Mouse (Mus musculus): ENCODE measurements around the gene Wdr78.

Gene Wdr78

DNA sequence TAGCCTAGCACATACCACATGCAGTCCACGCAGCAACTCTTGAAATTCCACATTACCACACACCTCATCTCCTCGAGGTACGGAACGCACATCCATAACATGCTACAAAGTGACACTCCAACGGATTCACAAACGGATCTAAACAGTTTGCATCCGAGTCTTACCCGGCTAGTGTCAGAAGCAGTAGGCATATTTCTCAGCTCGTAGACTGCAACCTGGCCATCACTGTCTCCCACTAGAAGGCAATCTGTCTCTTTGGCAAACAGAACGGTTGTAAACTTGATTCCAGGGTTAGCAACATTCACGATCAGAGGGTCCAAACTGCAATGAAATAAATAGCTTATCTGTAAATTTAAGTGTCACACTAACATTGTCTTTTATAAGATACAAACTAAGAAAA is 66.3 kb downstream of the Wdr78 start:
- no peak for DNase-seq (ENCODE audit: low spot score)

DNA sequence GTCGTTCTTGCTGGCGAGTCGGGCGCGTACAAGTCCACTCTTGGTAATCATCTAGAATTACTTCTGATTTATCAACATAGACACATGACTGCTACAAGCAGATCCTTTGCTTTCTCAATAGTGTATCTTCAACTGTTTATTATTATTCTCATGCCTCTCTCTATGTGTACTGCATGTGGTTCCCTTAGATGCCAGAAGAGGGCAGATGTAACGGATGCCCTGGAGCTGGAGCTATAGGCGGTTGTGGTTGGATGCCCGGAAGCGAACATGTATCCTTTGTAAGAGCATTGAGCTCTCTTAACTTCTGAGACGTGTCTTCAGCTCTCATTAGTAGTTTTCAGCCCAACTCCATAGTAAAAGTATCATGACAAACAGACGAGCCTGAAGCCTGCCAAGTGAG is 71.4 kb downstream of the Wdr78 start:
- no peak for DNase-seq (ENCODE audit: low spot score)

DNA sequence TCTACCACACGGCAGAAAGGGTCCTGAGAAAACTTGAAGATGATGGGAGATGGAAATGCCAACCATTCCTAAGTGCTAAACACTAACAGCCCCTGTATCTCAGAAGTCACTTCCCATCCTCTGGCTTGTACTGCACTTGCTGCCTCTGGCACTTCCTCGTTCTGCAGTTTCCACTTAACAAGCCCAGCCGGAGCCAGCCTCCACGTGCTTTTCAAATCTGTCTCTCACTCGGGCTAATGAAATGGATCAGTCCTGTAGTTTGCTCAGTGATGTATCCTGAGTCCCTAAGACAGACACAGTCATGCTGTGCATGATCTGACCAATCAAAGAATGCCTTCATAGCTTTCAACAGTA is 74.5 kb downstream of the Wdr78 start:
- no peak for DNase-seq (ENCODE audit: low spot score)

DNA sequence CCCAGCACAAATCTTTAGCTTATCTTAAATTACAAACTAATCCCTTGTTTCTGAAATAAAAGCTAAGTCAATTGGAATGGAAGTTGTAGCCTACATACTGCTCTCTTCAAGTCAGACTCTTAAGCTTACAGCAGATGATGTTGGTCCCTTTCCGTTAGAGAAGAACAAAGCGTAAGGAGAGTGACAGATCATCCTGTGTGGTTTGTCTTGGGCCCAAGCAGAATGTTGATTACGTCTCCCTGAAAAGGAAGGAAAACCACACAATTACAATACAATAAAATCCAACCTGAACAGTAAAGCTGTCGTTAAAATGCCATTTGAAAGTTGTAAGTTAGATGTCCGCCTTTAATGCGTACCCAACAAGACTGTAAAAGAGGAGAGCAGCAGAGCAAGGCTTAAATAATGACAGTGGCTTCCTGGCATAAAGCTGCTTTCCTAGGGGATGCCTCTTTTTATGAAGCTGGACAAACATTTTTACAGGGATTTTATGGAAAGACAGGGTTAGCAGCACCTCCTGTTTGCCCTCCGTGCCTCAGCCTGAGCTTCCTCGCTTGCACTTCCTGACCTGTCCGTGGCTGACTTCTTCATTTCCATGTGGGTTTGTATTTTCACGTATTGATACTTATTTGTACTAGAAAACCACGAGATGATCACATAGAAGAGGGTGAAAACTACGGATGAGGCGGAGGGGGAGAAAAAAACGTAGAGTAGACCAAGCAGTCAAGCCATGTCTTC is 75.1 kb downstream of the Wdr78 start:
- no peak for DNase-seq (ENCODE audit: low spot score)

DNA sequence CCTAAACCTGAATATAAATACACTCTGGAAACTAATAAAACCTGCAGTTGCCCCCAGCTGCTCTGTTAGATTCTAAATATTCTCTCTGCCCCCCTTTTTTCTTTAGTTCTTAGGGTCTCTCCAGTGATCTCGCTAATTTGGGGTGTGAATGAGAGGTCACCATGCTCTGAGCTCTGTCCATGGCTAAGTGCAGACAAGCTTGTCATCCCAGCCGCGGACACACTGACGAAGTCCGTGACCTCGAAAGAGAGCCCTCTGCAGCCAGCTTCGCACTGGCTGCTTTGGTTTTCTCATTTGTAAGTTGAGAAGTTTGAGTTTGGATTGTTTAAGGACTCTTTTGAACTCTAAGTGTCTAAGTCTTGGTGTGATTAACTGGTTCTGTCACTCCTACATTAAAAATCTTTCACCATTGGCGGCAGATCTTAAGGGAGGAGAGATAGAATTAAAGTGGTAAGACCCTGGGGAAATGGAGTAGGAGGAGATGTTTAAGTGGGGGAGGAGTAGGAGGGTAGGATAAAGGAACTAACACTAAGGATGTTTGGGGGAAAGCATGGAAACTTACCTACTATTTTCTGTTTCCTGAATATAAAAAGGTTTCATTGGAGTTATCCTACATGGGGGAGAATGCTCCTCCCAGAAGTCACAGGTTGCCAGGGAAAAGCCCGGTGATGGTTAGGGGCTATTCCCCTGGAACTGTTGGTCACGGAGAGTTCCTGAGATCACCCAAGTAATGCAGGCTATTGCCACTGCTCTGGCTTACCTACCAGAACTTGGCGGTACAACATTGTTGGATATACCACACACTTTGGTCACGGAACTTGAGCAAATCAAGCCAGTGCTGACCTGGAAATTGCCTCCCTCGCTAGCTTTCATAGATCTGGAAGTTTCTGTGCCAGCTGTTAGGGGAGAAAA is 85.9 kb downstream of the Wdr78 start:
- no peak for DNase-seq (ENCODE audit: low spot score)

DNA sequence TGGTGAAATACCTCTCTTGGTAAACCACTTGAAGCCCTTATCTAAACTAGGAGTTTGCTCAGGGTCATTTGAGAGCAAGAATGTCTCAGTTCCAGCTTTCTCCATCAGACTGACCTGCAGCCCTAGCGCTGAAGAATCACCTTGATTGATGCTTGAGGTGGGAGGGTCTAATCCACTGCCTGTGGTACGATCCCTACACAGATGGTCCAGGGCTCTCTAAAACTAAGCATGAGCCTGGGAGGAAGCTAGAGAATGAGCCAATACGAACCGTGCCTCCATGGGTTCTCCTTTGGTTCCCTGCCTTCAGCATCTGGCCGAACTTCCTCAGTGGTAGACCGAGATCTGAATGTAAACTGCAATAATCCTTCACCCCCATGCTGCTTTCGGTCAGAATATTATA is 86.6 kb downstream of the Wdr78 start:
- no peak for DNase-seq (ENCODE audit: low spot score)

DNA sequence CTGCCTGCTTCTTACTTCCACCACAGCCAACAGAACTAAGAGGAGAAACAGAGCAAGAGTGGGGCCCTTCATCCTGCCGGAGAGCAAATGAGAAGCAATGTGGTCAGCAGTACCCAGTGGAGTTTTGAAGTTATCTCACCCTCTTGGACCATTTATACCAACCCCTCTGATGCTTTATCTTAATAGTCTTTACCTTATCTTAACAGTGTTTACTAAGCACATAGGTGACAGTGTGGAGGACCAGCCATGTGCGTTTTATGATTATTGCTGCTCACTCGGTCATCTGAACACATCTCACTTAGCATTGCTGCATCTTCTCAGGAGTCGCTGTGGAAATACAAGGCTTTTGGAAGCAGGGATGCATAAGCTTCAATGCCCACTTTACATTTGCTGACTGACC is 87.7 kb downstream of the Wdr78 start, which contains the start of gene Insl5:
Insl5 (minus strand) TSS at position 222 of the 400 bp plus-strand sequence.
- DNase-seq (ENCODE audit: low spot score) = no peak

DNA sequence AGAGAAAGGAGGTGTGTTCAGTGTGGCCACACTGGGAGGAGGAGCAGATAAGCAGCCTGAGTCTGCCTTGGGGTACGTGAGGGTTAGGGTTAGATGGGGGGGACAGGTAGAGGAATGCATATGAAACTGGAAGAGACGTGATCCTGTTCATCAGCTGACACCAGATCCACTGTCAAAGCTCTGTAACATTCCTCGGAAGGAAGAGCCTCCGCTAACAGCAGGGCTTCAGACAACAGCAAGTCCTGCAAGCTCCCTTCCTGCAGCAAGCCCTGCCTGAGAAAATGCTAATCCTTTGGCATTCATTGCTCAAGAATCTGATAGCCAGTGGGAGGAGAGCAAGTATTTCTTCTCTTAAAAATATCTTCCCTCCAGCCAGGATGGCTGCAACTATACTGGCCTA is 100.9 kb downstream of the Wdr78 start:
- no peak for DNase-seq (ENCODE audit: low spot score)

DNA sequence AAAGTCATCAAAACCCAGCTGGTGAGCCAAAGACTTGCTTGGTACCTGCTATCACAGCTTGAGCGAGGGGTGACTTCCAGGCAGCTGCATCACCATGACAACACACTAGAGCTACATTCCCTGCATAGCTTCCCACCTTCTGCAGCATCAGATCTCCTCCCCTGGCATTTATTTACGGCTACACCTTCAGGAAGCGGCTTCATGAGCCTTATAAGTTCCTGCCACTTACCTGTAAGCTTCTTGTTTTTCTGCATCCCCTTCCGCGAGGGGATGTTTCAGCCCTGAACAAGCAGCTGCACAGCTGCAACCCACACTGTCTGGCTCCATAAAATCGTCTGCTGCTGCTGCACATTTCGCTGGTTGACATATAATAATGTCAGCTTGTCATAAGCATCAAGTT is 102.5 kb downstream of the Wdr78 start:
- DNase-seq (ENCODE audit: low spot score) = no peak

DNA sequence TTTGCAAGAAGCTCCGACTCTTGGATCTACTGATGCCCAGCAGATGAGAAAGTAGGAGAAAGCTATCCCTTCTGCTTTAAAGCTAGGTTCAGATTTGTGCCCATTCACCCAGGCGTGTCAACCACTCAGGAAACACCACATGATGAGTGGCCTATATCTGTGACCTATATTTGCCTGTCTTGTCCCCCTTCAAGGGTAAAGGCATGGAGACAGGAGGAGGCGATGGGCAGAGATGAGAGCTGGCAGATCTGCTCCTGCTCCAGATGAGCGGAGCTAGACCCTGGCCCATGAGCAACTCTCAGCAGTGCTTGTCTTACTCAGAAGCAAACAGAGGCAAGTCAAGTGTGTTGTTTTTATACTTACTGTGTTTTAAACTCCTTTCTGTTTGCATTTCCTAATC is 103.6 kb downstream of the Wdr78 start:
- DNase-seq (ENCODE audit: low spot score) = no peak

DNA sequence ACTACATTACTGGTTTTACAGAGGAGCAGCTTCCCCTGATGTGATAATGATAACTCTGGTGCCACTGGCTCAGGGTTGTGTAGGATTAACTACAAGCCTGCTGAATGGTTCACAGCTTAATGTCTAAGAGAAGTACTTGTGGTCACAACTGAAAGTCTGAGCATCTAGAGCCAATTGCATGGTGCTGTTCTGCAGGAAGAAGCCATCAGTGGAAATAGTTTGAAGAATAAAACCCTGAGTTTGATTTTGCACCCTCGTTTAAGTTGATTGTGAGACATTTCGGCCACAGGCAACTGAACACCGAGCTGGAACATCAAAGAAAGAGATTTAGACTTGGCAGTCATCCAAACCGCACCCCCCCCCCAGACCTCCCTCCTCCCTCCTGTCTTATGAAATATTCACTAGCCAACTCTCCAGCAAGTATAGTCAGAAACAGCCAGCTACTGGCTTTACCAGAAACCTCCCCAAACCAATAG is 107.4 kb downstream of the Wdr78 start:
- no peak for DNase-seq (ENCODE audit: low spot score)

DNA sequence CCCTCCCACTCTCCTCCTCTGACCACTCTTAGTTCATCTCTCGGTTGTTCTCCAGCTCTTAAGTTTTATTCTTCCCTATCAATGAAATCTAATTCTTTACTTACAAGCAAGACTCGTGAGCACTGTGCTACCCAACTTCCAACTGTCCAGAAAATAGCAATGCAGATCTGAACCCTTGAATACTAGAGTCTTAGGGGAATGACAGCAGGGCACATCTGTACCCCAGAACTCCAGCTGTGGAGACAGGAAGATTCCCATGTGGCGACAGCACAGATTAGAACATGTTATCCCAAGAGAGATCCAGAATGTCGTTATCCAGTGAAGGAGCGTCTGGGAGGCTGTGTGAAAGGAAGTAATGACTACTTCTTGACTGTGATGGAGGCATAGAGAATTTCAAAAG is 108.1 kb downstream of the Wdr78 start:
- DNase-seq (ENCODE audit: low spot score) = no peak

DNA sequence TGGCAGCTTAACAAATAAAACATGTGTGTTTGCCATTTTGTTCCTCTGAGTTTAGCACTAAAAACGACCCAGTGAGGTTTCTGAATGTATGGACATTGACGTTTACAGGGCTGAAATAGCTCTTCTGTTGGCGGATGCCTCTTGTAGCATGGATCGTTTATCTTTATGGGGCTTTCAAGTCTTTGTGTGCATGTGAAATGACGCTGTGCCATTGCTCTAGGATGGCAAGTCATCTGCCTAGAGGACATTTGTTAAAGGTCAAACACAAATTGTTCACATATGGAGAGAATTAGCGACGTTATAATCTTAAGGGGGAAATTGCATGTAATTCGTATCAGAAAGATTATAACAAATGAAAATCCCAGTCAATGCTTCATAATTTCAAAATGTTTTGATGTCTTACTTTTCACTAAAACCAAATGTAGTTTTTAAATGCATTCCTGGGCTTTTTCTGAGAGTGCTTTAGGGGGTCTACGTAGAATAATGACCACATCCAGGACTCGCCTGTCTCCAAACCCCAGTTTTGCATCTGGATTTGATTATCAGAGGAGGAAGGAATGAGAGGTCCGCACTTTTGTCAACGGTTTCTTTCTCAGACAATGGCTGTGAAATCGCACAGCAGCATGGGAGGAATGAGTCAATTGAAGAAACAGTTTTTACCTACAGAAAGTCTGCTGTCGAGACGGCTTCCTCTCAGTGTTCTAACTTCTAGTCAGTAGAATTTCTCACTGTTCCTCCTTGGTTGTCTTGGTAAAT is 109.0 kb downstream of the Wdr78 start:
- no peak for DNase-seq (ENCODE audit: low spot score)

DNA sequence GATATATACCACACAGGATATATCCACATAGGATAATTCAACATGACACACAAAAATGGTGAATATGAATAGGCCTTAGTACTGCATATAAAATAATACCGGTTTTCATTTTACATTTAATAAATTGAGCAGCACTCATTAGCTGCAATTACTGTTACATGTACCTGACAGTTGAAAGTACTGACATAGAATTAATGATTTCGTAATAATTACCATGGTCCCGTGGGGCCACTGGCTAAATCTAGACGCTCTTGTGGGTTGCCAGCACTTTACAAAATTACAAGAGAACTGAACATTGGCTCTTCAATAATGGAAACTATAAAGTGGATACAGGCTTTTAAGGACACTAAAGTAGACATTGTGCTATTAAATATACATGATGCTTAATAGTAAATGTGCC is 109.7 kb downstream of the Wdr78 start:
- no peak for DNase-seq (ENCODE audit: low spot score)

DNA sequence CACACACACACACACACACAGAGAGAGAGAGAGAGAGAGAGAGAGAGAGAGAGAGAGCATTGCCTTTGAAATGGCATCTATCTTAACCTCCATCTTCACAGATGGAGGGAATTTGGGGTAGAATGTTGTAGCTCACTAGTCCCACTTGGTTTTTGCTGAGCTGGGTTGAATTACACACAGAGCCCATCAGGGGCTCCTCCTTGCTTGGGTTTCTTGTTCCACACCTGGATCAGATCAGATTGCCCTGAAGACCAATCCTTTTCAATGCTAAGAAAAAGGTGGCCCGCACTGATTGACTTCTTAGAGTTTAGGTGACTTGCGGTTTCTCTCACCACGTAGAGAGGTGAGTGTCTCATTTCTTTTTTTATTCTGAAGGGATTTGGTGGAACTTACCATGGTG is 122.7 kb downstream of the Wdr78 start:
- no peak for DNase-seq (ENCODE audit: low spot score)

DNA sequence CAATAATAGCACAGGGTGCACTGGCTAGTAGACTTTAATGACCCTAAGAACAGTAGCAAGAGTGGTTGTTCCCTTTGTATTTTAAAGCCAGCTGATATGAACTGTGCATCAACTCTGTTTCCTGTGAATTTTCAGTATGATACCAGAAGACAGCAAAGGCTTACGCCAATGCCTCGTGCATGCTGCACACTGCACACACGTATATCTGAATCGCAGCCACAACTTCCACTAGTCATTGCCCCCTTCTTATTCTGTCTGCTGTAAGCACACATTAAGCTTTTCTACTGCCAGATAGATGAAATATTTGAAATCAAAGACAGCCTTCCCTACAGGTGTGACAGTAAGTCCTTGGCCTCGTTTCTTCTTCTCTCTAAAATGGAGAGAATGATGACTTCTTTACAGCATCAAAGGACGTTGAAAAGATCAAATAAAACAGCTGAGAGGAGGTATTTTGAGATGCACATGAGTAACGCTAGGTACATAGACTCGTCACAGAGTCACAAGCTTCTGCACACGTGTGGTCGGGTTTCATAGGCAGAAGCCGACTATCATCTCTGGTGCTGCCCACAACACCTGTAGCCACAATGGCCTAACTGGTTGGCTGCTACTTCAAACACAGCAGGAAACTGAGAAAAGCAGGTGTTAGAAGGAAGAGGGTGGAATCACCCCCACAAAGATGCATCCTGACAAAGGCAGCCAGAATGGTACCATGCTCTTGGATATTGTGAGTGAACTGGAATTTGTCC is 123.6 kb downstream of the Wdr78 start:
- DNase-seq (ENCODE audit: low spot score) = no peak

DNA sequence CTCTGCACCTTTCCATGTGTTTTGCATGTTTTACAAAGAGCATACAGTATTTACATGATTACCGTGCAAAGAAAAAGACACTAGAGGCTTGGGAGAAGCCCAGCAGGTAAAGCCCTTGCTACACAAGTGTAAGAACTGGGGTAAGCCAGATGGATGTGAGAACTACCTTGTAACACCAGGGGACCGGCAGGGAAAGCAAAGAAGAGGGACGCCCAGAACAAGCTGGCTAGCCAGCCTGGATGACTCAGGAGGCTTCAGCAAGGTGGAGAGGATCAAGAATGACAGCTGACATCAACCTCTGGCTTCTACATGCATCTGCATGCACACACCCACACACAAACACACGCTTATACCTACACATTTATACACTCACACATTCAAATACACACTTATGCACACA is 124.3 kb downstream of the Wdr78 start:
- no peak for DNase-seq (ENCODE audit: low spot score)

DNA sequence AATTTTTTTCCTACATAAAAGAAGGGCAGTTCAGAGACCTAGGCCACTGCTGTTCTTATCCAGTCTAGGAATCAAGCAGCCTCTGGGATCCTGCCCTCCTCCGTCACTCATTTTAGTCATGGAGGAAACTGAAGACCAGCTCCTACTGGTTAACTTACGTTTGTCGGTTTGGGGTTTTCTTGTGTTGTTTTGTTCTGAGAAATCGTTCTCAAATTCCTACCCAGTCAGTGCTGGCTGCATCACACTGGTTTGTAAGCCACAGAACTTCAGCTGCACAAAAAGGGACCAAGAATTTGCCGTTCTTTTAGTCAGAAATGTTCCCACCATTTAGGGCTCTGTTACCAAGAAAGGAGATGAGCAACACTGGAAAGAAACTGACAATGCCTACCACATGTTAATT is 125.0 kb downstream of the Wdr78 start:
- no peak for DNase-seq (ENCODE audit: low spot score)

DNA sequence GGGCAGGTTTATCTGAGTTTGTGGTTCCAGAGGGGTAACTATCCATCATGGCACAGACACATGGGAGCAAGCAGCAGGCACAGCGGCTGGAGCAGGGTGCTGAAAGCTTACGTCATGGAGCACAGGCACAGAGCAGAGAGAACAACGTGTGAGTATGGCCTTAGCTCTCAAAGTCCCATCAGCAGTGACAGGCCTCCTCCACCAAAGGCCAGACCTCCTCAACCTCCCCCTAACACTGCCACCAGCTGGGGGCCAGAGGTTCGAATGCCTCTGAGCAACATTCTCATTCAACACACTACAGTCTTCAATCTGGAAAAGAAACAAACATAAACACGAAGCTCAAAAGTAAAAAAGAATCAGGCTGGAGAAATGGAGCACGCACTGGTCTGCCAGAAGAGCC is 125.8 kb downstream of the Wdr78 start:
- no peak for DNase-seq (ENCODE audit: low spot score)
